Mouse (Mus musculus) heart, postnatal 4 days (tissue): ENCODE data around the gene Olfr370. TPM values are rescaled to one million over a fixed set of nuclear protein-coding genes. Genes with fewer than 3 reads are reported as not detected.
"Not testable (repeated sequence)": the region's sequence is repeated elsewhere in the genome, so short reads cannot be mapped to it uniquely, and the experiment has no call there.

Source experiments
- DNase-seq: peaks from one replicate; pipeline ENCODE4 v3.0.0; 2021
- total RNA-seq, 2 experiments: library from RNA; stranded (reverse); gene quantifications; 2 replicates each; pipeline ENCODE4 v1.2.3; 2021

Olfr370 gene
- not detected for total RNA-seq

GRCm38 (mm10) chr8:83535736-83536135 is at the start of gene Olfr370:
Olfr370 (plus strand) TSS chr8:83535780.
- DNase-seq = no peak

- DNase-seq = no peak
These were observed 23.9 kb upstream of the Olfr370 start for GRCm38 (mm10) chr8:83511696-83512095.

- DNase-seq = no peak
These were observed 15.1 kb upstream of the Olfr370 start for GRCm38 (mm10) chr8:83520432-83520831.

GRCm38 (mm10) chr8:83520907-83521306 is 14.7 kb upstream of the Olfr370 start:
- DNase-seq = not testable (repeated sequence)

GRCm38 (mm10) chr8:83521310-83521709 is 14.3 kb upstream of the Olfr370 start:
- DNase-seq = no peak

GRCm38 (mm10) chr8:83534802-83535201 is 778 bp upstream of the Olfr370 start:
- no peak for DNase-seq

- no peak for DNase-seq
These were observed 27.1 kb downstream of the Olfr370 start for GRCm38 (mm10) chr8:83562669-83563068.

GRCm38 (mm10) chr8:83563246-83563645 is 27.7 kb downstream of the Olfr370 start:
- no peak for DNase-seq

GRCm38 (mm10) chr8:83565731-83566375 is 30.3 kb downstream of the Olfr370 start:
- peak; percentile 36 for DNase-seq

- DNase-seq = peak; percentile 98
These were observed 31.2 kb downstream of the Olfr370 start, which contains the start of gene Ndufb7 for GRCm38 (mm10) chr8:83566469-83567395. Ndufb7 (plus strand) TSS chr8:83566671.

- DNase-seq = no peak
These were observed 32.1 kb downstream of the Olfr370 start for GRCm38 (mm10) chr8:83567668-83568067.

GRCm38 (mm10) chr8:83568128-83568527 is 32.5 kb downstream of the Olfr370 start:
- no peak for DNase-seq

- no peak for DNase-seq
These were observed 33.2 kb downstream of the Olfr370 start for GRCm38 (mm10) chr8:83568755-83569154.

GRCm38 (mm10) chr8:83569165-83569564 is 33.6 kb downstream of the Olfr370 start:
- no peak for DNase-seq

GRCm38 (mm10) chr8:83570272-83571000 is 34.9 kb downstream of the Olfr370 start:
- DNase-seq = no peak

- DNase-seq = not testable (repeated sequence)
These were observed 35.4 kb downstream of the Olfr370 start for GRCm38 (mm10) chr8:83571001-83571340.

GRCm38 (mm10) chr8:83571791-83572190 is 36.2 kb downstream of the Olfr370 start:
- no peak for DNase-seq

GRCm38 (mm10) chr8:83572246-83572812 is 36.7 kb downstream of the Olfr370 start:
- no peak for DNase-seq

- DNase-seq = peak; percentile 64
These were observed 37.7 kb downstream of the Olfr370 start for GRCm38 (mm10) chr8:83573140-83573875.

GRCm38 (mm10) chr8:83574631-83575315 is 39.2 kb downstream of the Olfr370 start:
- peak; percentile 29 for DNase-seq
